Mouse (Mus musculus): Measurements from ENCODE around the gene Ttc34. TPM values are rescaled to one million over a fixed set of nuclear protein-coding genes. Genes with fewer than 3 reads are reported as not detected.

The Ttc34 gene
- total RNA-seq, 2 experiments from 2014 or later = 2.5 to 2.9 TPM

DNA sequence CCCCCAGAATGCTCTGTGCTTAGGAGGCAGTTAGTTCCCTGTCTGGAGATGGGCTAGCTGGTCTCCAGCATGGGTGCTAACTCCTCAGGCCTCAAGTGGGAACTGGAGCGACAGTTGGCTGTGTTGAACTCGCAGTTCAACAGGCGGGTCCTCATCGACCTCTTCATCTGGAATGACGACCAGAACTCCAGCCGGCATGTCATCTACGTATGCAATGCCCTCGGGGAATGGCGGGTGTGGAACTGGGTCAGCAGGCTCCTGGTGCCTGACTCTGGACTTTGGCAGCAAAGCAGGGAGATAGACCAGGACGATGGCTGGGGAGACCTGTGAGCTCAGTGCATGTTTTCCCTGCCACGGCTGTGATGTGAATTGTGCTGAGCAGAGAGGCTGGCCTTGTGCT is 48.2 kb downstream of the Ttc34 start:
- intact Hi-C loops (cut with DNase I) = no loop called here
- no peak for DNase-seq (ENCODE audit: extremely low spot score in 1 of 2, low spot score in 2 of 2)

DNA sequence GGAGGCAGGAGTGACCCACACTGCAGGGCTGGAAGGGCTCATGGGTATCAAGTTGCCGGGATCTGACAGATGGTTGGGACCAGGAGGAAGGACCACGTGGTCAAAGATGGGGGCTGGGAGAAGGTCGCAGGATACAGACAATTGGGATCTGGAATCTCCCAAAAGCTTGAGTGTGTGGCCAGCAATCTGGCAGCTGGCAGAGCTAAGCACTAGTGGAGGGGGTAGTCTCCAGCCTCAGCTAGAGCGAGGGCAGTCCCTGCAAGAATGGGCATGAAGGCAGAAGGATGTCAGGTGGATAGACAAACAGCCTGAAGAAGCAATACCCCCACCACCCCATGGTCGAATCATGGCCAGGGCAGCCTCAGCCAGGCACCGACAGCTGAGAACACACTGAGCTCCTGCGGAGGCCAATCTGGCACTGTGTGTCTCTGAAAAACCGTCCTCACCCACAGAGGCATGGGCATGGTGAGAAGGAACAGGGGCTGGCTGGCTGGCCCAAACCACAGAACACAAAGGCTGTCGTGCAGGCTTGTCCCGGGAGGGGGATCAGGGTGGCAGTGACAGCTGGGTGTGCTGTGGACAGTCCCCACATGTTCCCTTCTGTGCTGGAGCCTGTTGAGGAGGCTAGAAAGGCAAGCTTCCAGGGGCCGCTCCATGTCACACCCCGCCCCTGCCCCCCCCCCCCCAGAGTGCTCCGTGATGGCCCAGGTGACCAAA is 49.8 kb downstream of the Ttc34 start:
- intact Hi-C loops (cut with DNase I) = no loop called here
- DNase-seq (ENCODE audit: extremely low spot score in 1 of 2, low spot score in 2 of 2) = no peak

GRCm38 (mm10) chr4:154887593-154888250 is 50.5 kb downstream of the Ttc34 start:
- DNase-seq (ENCODE audit: extremely low spot score in 1 of 2, low spot score in 2 of 2) = no peak
- intact Hi-C loops (cut with DNase I) = no loop called here

- intact Hi-C loops (cut with DNase I) = no loop called here
Measured at GRCm38 (mm10) chr4:154890887-154891286, 53.6 kb downstream of the Ttc34 start.

DNA sequence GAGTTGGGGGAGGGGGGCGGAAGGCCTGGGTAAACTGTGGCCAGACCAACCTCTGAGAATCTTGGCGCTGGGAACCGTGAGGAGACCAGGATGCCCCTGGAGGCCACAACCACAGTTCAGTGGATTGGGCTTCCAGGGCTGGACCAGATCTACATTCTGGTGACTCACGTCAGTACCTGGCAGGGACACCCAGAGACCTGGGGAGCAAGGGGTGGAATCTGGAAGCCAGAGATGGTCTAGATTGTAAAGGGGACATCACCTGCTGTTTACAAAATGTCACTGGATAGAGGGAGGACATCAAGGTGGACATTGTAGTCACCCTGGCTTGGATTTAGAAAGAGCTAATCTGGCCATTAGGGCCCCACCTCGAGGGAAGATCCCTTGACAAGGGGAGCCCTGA is 58.3 kb downstream of the Ttc34 start:
- DNase-seq (ENCODE audit: extremely low spot score in 1 of 2, low spot score in 2 of 2) = no peak
- intact Hi-C loops (cut with DNase I) = no loop called here

More at GRCm38 (mm10) chr4:154890887-154891286, 53.6 kb downstream of the Ttc34 start:
- DNase-seq (ENCODE audit: extremely low spot score in 1 of 2, low spot score in 2 of 2) = no peak

- intact Hi-C loops (cut with DNase I) = no loop called here
- DNase-seq (ENCODE audit: extremely low spot score in 1 of 2, low spot score in 2 of 2) = no peak
Measured at GRCm38 (mm10) chr4:154897676-154898465, 60.6 kb downstream of the Ttc34 start.

GRCm38 (mm10) chr4:154898506-154899446 is 61.5 kb downstream of the Ttc34 start, which contains the start of gene Fam213b:
Fam213b (minus strand) TSS chr4:154899135.
- intact Hi-C loops (cut with DNase I) = no loop called here
- peak; percentile 67 to 88 for DNase-seq (ENCODE audit: extremely low spot score in 1 of 2, low spot score in 2 of 2)

- intact Hi-C loops (cut with DNase I) = no loop called here
- DNase-seq (ENCODE audit: extremely low spot score in 1 of 2, low spot score in 2 of 2) = no peak
Measured at GRCm38 (mm10) chr4:154902371-154902770, 65.1 kb downstream of the Ttc34 start.

DNA sequence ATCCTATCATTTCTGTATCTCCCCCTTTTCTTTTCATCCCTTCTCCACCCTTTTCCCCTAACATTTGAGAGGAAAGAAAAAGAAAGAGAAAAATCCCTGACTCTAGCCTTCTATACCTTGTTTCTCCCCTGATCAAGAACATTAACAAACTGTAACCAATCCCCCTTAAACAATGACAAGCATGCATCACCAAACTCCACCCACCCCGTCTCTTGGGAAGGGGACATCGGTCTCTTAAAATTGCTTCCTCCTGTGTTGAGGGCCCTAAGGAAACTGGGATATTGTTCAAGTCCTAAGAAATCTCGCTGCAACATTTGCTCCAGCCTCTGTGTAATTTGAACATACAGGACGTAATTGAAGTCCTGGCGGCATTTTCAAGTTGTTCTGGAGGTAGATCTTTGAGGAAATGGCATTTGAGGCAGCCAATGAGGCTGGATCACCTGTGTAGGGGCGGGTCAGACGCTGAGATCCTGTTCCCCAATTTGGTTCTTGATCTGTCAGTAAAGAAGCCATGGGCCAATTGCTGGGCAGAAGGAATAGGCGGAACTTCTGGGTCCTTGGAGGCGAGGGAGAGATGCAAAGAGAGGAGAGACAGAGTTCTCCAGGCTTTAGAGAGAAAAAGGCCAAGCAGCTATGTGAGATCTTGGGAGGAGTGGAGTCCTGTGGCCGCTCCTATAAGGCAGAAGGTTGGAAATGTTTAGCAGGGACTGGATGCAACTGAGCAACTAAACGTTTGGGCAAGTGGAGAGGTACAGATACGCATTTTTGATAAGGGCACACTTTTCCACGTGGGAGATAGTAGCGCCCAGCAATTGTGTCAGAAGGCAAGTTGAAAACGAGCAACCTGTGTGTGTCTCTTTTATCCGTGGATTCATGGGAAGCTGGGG is 67.2 kb downstream of the Ttc34 start:
- DNase-seq (ENCODE audit: extremely low spot score in 1 of 2, low spot score in 2 of 2) = peak; percentile 72 to 90
- intact Hi-C loops (cut with DNase I) = no loop called here

GRCm38 (mm10) chr4:154907833-154908232 is 70.6 kb downstream of the Ttc34 start:
- DNase-seq (ENCODE audit: extremely low spot score in 1 of 2, low spot score in 2 of 2) = peak; percentile 59 to 79
- intact Hi-C loops (cut with DNase I) = no loop called here

- intact Hi-C loops (cut with DNase I) = no loop called here
Measured at GRCm38 (mm10) chr4:154908490-154908889, 71.2 kb downstream of the Ttc34 start.

GRCm38 (mm10) chr4:154910606-154911522 is 73.6 kb downstream of the Ttc34 start:
- DNase-seq (ENCODE audit: extremely low spot score in 1 of 2, low spot score in 2 of 2) = peak in 1 of 2 experiments; percentile 27
- intact Hi-C loops (cut with DNase I) = no loop called here

More at GRCm38 (mm10) chr4:154908490-154908889, 71.2 kb downstream of the Ttc34 start:
- no peak for DNase-seq (ENCODE audit: extremely low spot score in 1 of 2, low spot score in 2 of 2)

- DNase-seq (ENCODE audit: extremely low spot score in 1 of 2, low spot score in 2 of 2) = no peak
- intact Hi-C loops (cut with DNase I) = no loop called here
Measured at GRCm38 (mm10) chr4:154911644-154912043, 74.4 kb downstream of the Ttc34 start.

DNA sequence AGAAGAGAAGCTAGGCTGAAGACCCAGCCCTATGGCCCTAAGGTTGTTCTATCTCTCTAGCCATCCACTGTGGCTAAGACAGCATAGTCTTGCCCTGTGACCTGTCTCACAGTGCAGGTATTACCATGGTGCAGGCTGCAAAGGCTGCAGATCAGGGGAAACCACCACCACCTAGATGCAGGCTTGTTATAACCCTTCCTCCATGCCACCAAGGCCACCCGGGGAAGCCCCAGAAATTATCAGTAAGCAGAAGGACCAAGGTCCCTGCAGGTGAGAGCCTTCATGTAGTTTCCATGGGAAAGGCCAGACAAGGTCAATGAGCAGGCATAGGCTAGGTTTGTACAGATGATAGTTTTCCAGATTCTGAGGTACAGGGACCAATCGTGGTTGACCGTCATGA is 76.6 kb downstream of the Ttc34 start:
- intact Hi-C loops (cut with DNase I) = no loop called here

GRCm38 (mm10) chr4:154914252-154914651 is 77.0 kb downstream of the Ttc34 start:
- DNase-seq (ENCODE audit: extremely low spot score in 1 of 2, low spot score in 2 of 2) = no peak
- intact Hi-C loops (cut with DNase I) = no loop called here

More for the DNA sequence above, 76.6 kb downstream of the Ttc34 start:
- DNase-seq (ENCODE audit: extremely low spot score in 1 of 2, low spot score in 2 of 2) = peak in 1 of 2 experiments; percentile 2

DNA sequence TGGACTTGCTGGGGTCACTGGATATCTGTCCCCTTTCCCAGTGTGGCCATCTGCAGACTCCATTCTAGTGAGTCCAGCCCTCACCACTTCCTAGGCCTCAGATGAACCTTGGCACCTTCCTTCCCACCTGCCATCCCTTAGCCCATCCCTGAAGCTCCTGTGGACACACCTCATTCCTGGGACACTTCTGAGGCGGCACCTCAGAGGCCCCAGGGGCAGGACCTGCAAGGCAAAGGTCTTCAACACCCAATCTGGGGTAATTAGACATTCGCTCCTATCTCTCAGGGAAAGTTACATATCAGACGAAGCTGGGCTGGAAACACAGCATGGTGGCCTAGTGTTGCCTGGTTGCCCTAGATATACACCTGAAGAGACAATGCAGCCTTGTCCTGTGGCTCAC is 77.4 kb downstream of the Ttc34 start:
- intact Hi-C loops (cut with DNase I) = no loop called here

GRCm38 (mm10) chr4:154915286-154915685 is 78.0 kb downstream of the Ttc34 start:
- DNase-seq (ENCODE audit: extremely low spot score in 1 of 2, low spot score in 2 of 2) = no peak
- intact Hi-C loops (cut with DNase I) = no loop called here

More for the DNA sequence above, 77.4 kb downstream of the Ttc34 start:
- DNase-seq (ENCODE audit: extremely low spot score in 1 of 2, low spot score in 2 of 2) = no peak
